Mouse (Mus musculus) embryonic fibroblast, embryonic 13.5 days (primary cell): ENCODE results near the gene Tmem108. TPM values are rescaled to one million over a fixed set of nuclear protein-coding genes. Genes with fewer than 3 reads are reported as not detected.

Source experiments
- H3K27ac ChIP-seq: 2 replicates; pipeline ENCODE4 v1.5.1; 2012; ENCODE audit warnings: low read length, control low read depth, inconsistent platforms; ENCODE audit not compliant: insufficient read depth
- H3K4me1 ChIP-seq: 2 replicates; pipeline ENCODE4 v1.6.1; 2011; ENCODE audit warnings: low read length; ENCODE audit not compliant: control insufficient read depth, insufficient read depth
- H3K4me3 ChIP-seq: 2 replicates; pipeline ENCODE4 v1.5.1; 2011; ENCODE audit warnings: mild to moderate bottlenecking, control low read depth, low read length; ENCODE audit not compliant: insufficient read depth
- CTCF ChIP-seq: IDR thresholded peaks from 2 replicates; pipeline ENCODE4 v1.5.1; 2011; ENCODE audit warnings: mild to moderate bottlenecking, control low read depth, low read length, moderate library complexity, borderline replicate concordance; ENCODE audit not compliant: insufficient read depth
- POLR2A ChIP-seq: IDR thresholded peaks from 2 replicates; pipeline ENCODE4 v1.6.1; 2011; ENCODE audit warnings: low read depth, mild to moderate bottlenecking, control low read depth, low read length, moderate library complexity
- polyA plus RNA-seq: library from polyadenylated mRNA; stranded (reverse); fragments of >200 nt; gene quantifications from 2 replicates; pipeline ENCODE4 v1.2.4, GENCODE M21; 2011; ENCODE audit warnings: low read depth; ENCODE audit not compliant: missing spikeins, insufficient read length

The Tmem108 gene
- polyA plus RNA-seq, 1 experiment = 2.6 TPM

GRCm38 (mm10) chr9:103758930-103759695 is 2.5 kb downstream of the Tmem108 start:
- Histone ChIP-seq H3K27ac (no peak overlapping the region), H3K4me3 (no peak overlapping the region), H3K4me1 (no peaks in the 10 kb centered on the region)
- no peak for TF ChIP-seq POLR2A
- TF ChIP-seq CTCF = peak; percentile 52; the same call in 1 of the 2 replicates

GRCm38 (mm10) chr9:103758246-103758645 is 3.4 kb downstream of the Tmem108 start:
- H3K27ac ChIP-seq = no peak overlapping the region
- no peaks in the 10 kb centered on the region for H3K4me1 ChIP-seq
- TF ChIP-seq POLR2A (no peak), CTCF (no peak)
- H3K4me3 ChIP-seq = no peak overlapping the region

DNA sequence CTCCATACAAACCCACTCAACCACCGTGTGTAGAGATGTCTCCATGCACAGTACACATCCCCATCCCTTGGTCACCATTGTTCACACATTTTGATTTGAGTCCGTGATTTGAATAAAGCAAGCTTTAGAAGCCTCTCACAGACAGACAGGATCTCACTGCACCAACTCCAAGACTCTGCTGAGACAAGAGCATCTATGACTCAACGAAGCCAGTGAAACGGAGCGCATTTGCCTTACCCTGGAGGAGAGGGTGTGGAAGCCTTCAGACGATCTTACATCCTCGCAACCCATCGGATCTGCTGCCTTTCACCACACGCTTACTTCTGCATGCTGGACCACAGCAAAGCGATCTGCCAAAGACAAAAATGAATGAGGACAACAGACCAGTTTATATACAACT is 9.0 kb downstream of the Tmem108 start:
- TF ChIP-seq POLR2A = no peak
- TF ChIP-seq CTCF = no peak
- Histone ChIP-seq H3K4me1 (no peaks in the 10 kb centered on the region), H3K27ac (no peak overlapping the region), H3K4me3 (no peak overlapping the region)

GRCm38 (mm10) chr9:103751568-103751967 is 10.1 kb downstream of the Tmem108 start:
- no peaks in the 10 kb centered on the region for H3K4me1 ChIP-seq
- no peak overlapping the region for H3K27ac ChIP-seq
- TF ChIP-seq CTCF (no peak), POLR2A (no peak)
- H3K4me3 ChIP-seq = no peak overlapping the region

DNA sequence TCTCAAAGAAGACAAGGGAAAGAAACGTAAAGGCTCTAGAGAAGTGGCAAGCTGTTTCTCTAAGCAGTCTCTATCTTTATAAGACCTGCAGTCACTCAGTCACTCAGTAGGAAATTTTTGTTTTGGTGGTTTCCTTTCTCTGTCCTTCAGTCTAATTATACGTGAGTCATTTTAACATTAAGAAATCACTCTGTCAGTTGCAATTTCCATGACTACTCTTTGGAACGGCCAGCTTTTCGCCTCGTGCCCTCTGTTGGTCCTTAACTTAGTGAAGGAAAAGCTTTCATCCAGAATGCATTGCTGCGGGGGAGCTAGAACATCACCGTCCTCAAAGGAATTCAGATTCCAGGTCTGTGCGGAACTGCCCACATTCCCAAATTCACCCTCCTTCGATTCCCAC is 11.1 kb downstream of the Tmem108 start:
- no peak for TF ChIP-seq CTCF
- no peak overlapping the region for H3K4me3 ChIP-seq
- H3K27ac ChIP-seq = no peak overlapping the region
- no peaks in the 10 kb centered on the region for H3K4me1 ChIP-seq

DNA sequence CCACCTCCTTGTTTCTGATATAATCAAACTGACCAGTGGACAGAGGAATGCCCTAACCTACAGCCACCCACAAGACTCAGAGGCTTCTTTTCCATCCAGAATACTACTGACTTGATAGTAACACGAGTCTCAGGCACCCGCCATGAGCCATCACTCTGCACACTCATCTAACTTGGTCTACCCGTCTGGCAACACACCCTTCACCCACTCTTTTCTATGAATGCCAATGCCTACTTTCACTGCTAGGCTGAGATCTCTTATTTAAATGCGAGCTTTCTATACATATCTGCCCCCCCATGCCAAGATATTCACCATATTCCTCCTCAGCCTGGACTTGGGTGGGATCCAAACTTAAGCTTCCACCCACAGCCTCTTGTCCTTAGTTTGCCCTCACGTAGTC is 15.0 kb downstream of the Tmem108 start:
- Histone ChIP-seq H3K27ac (no peak overlapping the region), H3K4me3 (no peak overlapping the region), H3K4me1 (no peaks in the 10 kb centered on the region)
- TF ChIP-seq CTCF = no peak
- no peak for TF ChIP-seq POLR2A

DNA sequence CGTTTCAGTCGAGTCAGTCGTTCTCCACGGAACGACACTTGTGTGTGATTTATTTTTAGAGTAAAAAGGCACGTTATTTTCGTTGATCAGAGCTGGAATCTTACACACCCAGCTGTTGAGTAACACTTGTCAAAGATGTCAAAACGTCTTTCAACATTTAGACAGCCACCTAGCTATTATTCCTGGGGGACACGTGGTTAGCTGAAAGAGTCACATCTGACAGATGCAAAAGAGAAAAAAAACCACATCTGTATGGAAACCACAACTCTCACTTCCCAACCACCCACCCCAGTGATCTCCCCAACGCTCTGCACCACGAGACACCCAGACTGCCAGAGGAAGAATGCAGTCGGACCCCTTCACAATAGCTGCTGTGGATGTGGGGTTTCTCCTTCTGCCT is 21.5 kb downstream of the Tmem108 start:
- Histone ChIP-seq H3K4me3 (no peak overlapping the region), H3K4me1 (no peaks in the 10 kb centered on the region), H3K27ac (no peak overlapping the region)
- no peak for TF ChIP-seq POLR2A
- TF ChIP-seq CTCF = no peak

GRCm38 (mm10) chr9:103739062-103739461 is 22.6 kb downstream of the Tmem108 start:
- H3K27ac ChIP-seq = no peak overlapping the region
- no peak overlapping the region for H3K4me3 ChIP-seq
- H3K4me1 ChIP-seq = no peaks in the 10 kb centered on the region
- TF ChIP-seq POLR2A (no peak), CTCF (no peak)

DNA sequence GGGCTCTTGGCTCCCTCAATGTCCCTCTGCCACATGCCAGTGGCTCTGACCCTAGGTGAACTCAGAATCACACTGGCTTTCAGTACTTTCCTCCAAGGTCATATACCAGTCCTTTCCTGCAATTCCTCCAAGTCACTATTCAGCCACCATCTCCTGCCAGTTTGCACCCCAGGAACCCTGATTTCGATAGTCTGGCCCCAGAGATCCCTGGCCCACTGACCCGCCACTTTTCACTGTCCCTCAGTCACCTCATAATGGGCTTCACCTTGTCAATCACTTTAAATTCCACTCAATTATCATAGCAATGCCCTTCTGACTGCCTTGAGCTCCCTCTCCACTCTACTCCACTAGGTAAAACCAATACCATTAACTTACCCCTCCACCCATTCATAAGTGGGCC is 31.9 kb downstream of the Tmem108 start:
- Histone ChIP-seq H3K27ac (no peak overlapping the region), H3K4me1 (no peaks in the 10 kb centered on the region), H3K4me3 (no peak overlapping the region)
- no peak for TF ChIP-seq POLR2A
- no peak for TF ChIP-seq CTCF

DNA sequence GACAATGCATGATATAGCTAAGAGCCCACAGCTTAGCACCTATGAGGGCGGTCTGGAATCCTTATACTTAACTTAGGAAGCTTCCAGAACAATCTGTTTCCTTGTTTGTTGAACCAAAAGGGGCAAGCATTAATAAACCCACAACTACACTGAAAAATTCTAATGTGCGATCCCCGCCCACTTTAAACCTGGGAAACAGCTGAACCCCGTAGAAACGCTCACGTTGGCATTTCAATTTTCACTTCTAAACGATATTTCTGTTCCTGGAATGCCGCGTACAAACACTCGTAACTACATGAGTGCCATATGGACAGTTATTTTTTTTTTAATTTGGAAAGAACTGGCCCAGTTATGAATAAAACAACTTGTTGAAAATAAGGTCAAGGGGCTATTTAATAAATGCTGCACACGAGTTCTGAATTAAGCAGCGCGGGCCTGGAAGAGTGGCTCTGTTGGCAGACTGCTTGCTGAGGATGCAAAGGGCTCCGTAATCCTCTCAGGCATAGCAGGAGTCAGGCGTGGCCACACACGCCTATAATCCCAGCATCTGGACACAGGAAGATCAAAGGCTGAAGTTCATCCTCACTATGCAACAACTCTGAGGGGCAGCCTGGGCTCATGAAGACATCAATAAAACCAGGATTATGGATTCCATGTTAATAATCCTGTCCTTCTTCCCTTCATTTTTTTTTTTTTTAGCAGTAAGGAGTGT is 34.7 kb downstream of the Tmem108 start:
- no peaks in the 10 kb centered on the region for H3K4me1 ChIP-seq
- H3K4me3 ChIP-seq = no peak overlapping the region
- no peak for TF ChIP-seq CTCF
- TF ChIP-seq POLR2A = no peak
- no peak overlapping the region for H3K27ac ChIP-seq

DNA sequence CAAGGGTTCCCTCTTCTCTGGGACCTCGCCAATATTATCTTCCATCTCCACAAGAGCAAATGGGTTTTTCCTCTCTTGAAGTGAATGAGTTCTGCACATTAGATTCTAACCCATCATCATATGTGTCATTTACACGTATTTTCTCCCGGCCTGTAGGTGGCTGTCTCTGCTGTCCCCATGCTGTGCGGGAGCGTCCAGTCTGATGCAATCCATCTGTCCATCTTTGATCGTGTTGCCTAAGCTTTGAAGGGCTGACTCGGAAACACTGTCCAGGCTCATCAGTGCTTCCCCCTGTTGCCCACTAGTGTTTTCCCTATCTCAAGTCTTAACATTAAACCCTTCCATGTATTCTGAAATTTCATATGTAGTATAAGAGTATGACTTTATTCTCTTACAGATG is 36.1 kb downstream of the Tmem108 start:
- H3K27ac ChIP-seq = no peak overlapping the region
- H3K4me1 ChIP-seq = no peaks in the 10 kb centered on the region
- TF ChIP-seq CTCF (no peak), POLR2A (no peak)
- no peak overlapping the region for H3K4me3 ChIP-seq
